Mouse (Mus musculus) midbrain, embryonic 12.5 days (tissue): Measurements from ENCODE around the gene Gpr176. TPM values are rescaled to one million over a fixed set of nuclear protein-coding genes. Genes with fewer than 3 reads are reported as not detected.

Source experiments
- ATAC-seq: fragments of 200-750 bp; cut with Nextera tagmentation; 2 replicates; pipeline ENCODE4 v1.8.0; 2017; ENCODE audit warnings: low read depth, moderate TSS enrichment, moderate library complexity; ENCODE audit not compliant: low FRiP score
- H3K27ac ChIP-seq: fragments of 300-500 bp; sonication (generic); replicated peaks from 2 replicates; pipeline ENCODE4 v1.5.1; 2016; ENCODE audit warnings: mild to moderate bottlenecking
- H3K27me3 ChIP-seq: fragments of 300-500 bp; sonication (generic); 2 replicates; pipeline ENCODE4 v1.6.1; 2016; ENCODE audit warnings: mild to moderate bottlenecking
- H3K36me3 ChIP-seq: fragments of 300-500 bp; sonication (generic); 2 replicates; pipeline ENCODE4 v1.6.1; 2016
- H3K4me1 ChIP-seq: fragments of 300-500 bp; sonication (generic); 2 replicates; pipeline ENCODE4 v1.6.1; 2016
- H3K4me2 ChIP-seq: fragments of 300-500 bp; sonication (generic); replicated peaks from 2 replicates; pipeline ENCODE4 v1.6.1; 2016; ENCODE audit warnings: mild to moderate bottlenecking, moderate library complexity
- H3K4me3 ChIP-seq: fragments of 300-500 bp; sonication (generic); 2 replicates; pipeline ENCODE4 v1.5.1; 2016; ENCODE audit warnings: mild to moderate bottlenecking
- H3K9ac ChIP-seq: fragments of 300-500 bp; sonication (generic); replicated peaks from 2 replicates; pipeline ENCODE4 v1.6.1; 2016; ENCODE audit warnings: mild to moderate bottlenecking, moderate library complexity
- H3K9me3 ChIP-seq: fragments of 300-500 bp; sonication (generic); 2 replicates; pipeline ENCODE4 v1.6.1; 2016; ENCODE audit warnings: mild to moderate bottlenecking
- WGBS: fragments of 180-500 bp; shearing (Covaris S2); methylation state at CpG from one replicate; pipeline ENCODE4 v1.1.7; 2016; 5-methylcytosine and 5-hydroxymethylcytosine counted together
- polyA plus RNA-seq: library from polyadenylated mRNA; unstranded; fragments of >200 nt; fragmentation: Nextera tagmentation; extraction: Ambion mirVana; gene quantifications from 2 replicates; pipeline ENCODE4 v1.2.1, GENCODE M21; 2016

The Gpr176 gene
- polyA plus RNA-seq, 1 experiment from 2014 or later = 0.89 TPM

- 75% methylated on average over 8 of the region's 8 CpGs for WGBS
- peaks cover 5% of the 10 kb centered on the region; the same call in 1 of the 2 replicates for H3K4me1 ChIP-seq
- H3K4me3 ChIP-seq = no peak overlapping the region
- H3K4me2 ChIP-seq = peak overlapping the region; percentile 65
- no peak overlapping the region for H3K27ac ChIP-seq
- ATAC-seq = 0 out of 2 replicates have a peak, but pooled peaks have one; percentile 7
- 0 out of 2 replicates have a peak, but pooled peaks cover 3% of the 10 kb centered on the region for H3K27me3 ChIP-seq
- H3K9me3 ChIP-seq = no peaks in the 10 kb centered on the region
- no peak overlapping the region for H3K9ac ChIP-seq
- H3K36me3 ChIP-seq = no peaks in the 10 kb centered on the region
Observed at GRCm38 (mm10) chr2:118257094-118257493, 116.1 kb downstream of the Gpr176 start.

- no peak within 1 kb of the TSS for H3K27ac ChIP-seq
- H3K9me3 ChIP-seq = no peaks in the 10 kb centered on the region
- peak within 1 kb of the TSS; percentile 65 for H3K4me2 ChIP-seq
- H3K36me3 ChIP-seq = no peaks in the 10 kb centered on the region
- WGBS = 1% methylated on average over 25 of the region's 25 CpGs
- ATAC-seq = peak; percentile 94
- 0 out of 2 replicates have a peak, but pooled peaks cover 3% of the 10 kb centered on the region for H3K27me3 ChIP-seq
- 0 out of 2 replicates have a peak within 1 kb of the TSS, but pooled peaks have one; percentile 37 for H3K9ac ChIP-seq
- H3K4me3 ChIP-seq = peak within 1 kb of the TSS; percentile 45
- H3K4me1 ChIP-seq = peaks cover 5% of the 10 kb centered on the region; the same call in 1 of the 2 replicates
Observed at GRCm38 (mm10) chr2:118256621-118257053, 116.6 kb downstream of the Gpr176 start, which contains the start of gene Fsip1. Gene Fsip1 (minus strand): TSS chr2:118256966.

GRCm38 (mm10) chr2:118254516-118254915 is 118.7 kb downstream of the Gpr176 start:
- Histone ChIP-seq H3K4me3 (no peak overlapping the region), H3K4me1 (peaks cover 5% of the 10 kb centered on the region; the same call in 1 of the 2 replicates), H3K9me3 (no peaks in the 10 kb centered on the region), H3K9ac (no peak overlapping the region), H3K4me2 (no peak overlapping the region), H3K36me3 (no peaks in the 10 kb centered on the region), H3K27me3 (0 out of 2 replicates have a peak, but pooled peaks cover 3% of the 10 kb centered on the region), H3K27ac (no peak overlapping the region)
- WGBS = 91% methylated on average over 8 of the region's 8 CpGs
- ATAC-seq = no peak

GRCm38 (mm10) chr2:118248966-118249365 is 124.3 kb downstream of the Gpr176 start:
- Histone ChIP-seq H3K4me2 (no peak overlapping the region), H3K36me3 (no peaks in the 10 kb centered on the region), H3K4me1 (no peaks in the 10 kb centered on the region), H3K9ac (no peak overlapping the region), H3K27ac (no peak overlapping the region), H3K4me3 (no peak overlapping the region), H3K9me3 (no peaks in the 10 kb centered on the region), H3K27me3 (0 out of 2 replicates have a peak, but pooled peaks cover 3% of the 10 kb centered on the region)
- ATAC-seq = no peak
- WGBS = 74% methylated on average over 12 of the region's 12 CpGs

GRCm38 (mm10) chr2:118248016-118248415 is 125.2 kb downstream of the Gpr176 start:
- WGBS = 73% methylated on average over 2 of the region's 2 CpGs
- no peaks in the 10 kb centered on the region for H3K36me3 ChIP-seq
- H3K4me2 ChIP-seq = no peak overlapping the region
- H3K4me3 ChIP-seq = no peak overlapping the region
- no peaks in the 10 kb centered on the region for H3K4me1 ChIP-seq
- no peak overlapping the region for H3K9ac ChIP-seq
- H3K9me3 ChIP-seq = no peaks in the 10 kb centered on the region
- no peak overlapping the region for H3K27ac ChIP-seq
- no peak for ATAC-seq
- H3K27me3 ChIP-seq = 0 out of 2 replicates have a peak, but pooled peaks cover 3% of the 10 kb centered on the region

GRCm38 (mm10) chr2:118245914-118246313 is 127.3 kb downstream of the Gpr176 start:
- H3K9ac ChIP-seq = no peak overlapping the region
- H3K27ac ChIP-seq = no peak overlapping the region
- no peak overlapping the region for H3K4me2 ChIP-seq
- no peaks in the 10 kb centered on the region for H3K9me3 ChIP-seq
- 14% methylated on average over 10 of the region's 10 CpGs for WGBS
- H3K27me3 ChIP-seq = no peaks in the 10 kb centered on the region
- no peaks in the 10 kb centered on the region for H3K36me3 ChIP-seq
- no peak overlapping the region for H3K4me3 ChIP-seq
- H3K4me1 ChIP-seq = no peaks in the 10 kb centered on the region
- ATAC-seq = peak; percentile 63

GRCm38 (mm10) chr2:118236196-118236595 is 137.0 kb downstream of the Gpr176 start:
- Histone ChIP-seq H3K9ac (no peak overlapping the region), H3K27ac (no peak overlapping the region), H3K9me3 (no peaks in the 10 kb centered on the region), H3K27me3 (0 out of 2 replicates have a peak, but pooled peaks cover 3% of the 10 kb centered on the region), H3K4me2 (no peak overlapping the region), H3K36me3 (no peaks in the 10 kb centered on the region), H3K4me3 (no peak overlapping the region), H3K4me1 (no peaks in the 10 kb centered on the region)
- WGBS = 84% methylated on average over 7 of the region's 7 CpGs
- ATAC-seq = no peak

- Histone ChIP-seq H3K4me3 (no peak overlapping the region), H3K27ac (no peak overlapping the region), H3K4me1 (no peaks in the 10 kb centered on the region), H3K4me2 (no peak overlapping the region), H3K9ac (no peak overlapping the region), H3K27me3 (0 out of 2 replicates have a peak, but pooled peaks cover 3% of the 10 kb centered on the region), H3K36me3 (no peaks in the 10 kb centered on the region), H3K9me3 (no peaks in the 10 kb centered on the region)
- no peak for ATAC-seq
- WGBS = 88% methylated on average over 3 of the region's 3 CpGs
Observed at GRCm38 (mm10) chr2:118235614-118236013, 137.6 kb downstream of the Gpr176 start.

- Histone ChIP-seq H3K36me3 (no peaks in the 10 kb centered on the region), H3K4me2 (no peak overlapping the region), H3K4me1 (no peaks in the 10 kb centered on the region), H3K9ac (no peak overlapping the region), H3K27ac (no peak overlapping the region), H3K9me3 (no peaks in the 10 kb centered on the region), H3K27me3 (no peaks in the 10 kb centered on the region), H3K4me3 (no peak overlapping the region)
- no peak for ATAC-seq
- WGBS = 86% methylated on average over 3 of the region's 3 CpGs
Observed at GRCm38 (mm10) chr2:118230544-118230943, 142.7 kb downstream of the Gpr176 start.

GRCm38 (mm10) chr2:118228486-118229079 is 144.6 kb downstream of the Gpr176 start:
- no peaks in the 10 kb centered on the region for H3K27me3 ChIP-seq
- no peak overlapping the region for H3K4me3 ChIP-seq
- no peak for ATAC-seq
- 73% methylated on average over 4 of the region's 4 CpGs for WGBS
- H3K9me3 ChIP-seq = no peaks in the 10 kb centered on the region
- no peak overlapping the region for H3K4me2 ChIP-seq
- no peaks in the 10 kb centered on the region for H3K36me3 ChIP-seq
- no peak overlapping the region for H3K27ac ChIP-seq
- H3K4me1 ChIP-seq = no peaks in the 10 kb centered on the region
- H3K9ac ChIP-seq = no peak overlapping the region
